Mouse (Mus musculus) cortical plate, adult 2 months (tissue): ENCODE data around the gene Ovch2.

ENCODE experiments used
- CTCF ChIP-seq: fragments of 200-500 bp; IDR thresholded peaks from 2 replicates; pipeline ENCODE4 v1.5.1; 2011; ENCODE audit warnings: mild to moderate bottlenecking, control low read depth, low read length; ENCODE audit not compliant: insufficient read depth; ENCODE audit errors: extremely low read depth
- POLR2A ChIP-seq: fragments of 200-500 bp; IDR thresholded peaks from 2 replicates; pipeline ENCODE4 v1.6.1; 2011; ENCODE audit warnings: mild to moderate bottlenecking, low read length, control low read depth; ENCODE audit not compliant: insufficient read depth; ENCODE audit errors: extremely low read depth

GRCm38 (mm10) chr7:107747476-107747875, 53.5 kb downstream of the Ovch2 start:
- TF ChIP-seq POLR2A (no peak), CTCF (no peak)
